Mouse (Mus musculus) thymus, adult 18-20 months (tissue): ENCODE measurements around the gene Ubr7.

ENCODE experiments used
- DNase-seq, 2 experiments: peaks; one replicate each; pipeline ENCODE4 v3.0.0; 2022; ENCODE audit warnings: mixed read lengths in 2 of 2

Ubr7 gene

GRCm38 (mm10) chr12:102743589-102744574 lies 13.9 kb upstream of the Ubr7 start, which contains the start of the genes Moap1 and Tmem251:
Moap1 (minus strand) TSS chr12:102743661.
Tmem251 (plus strand) TSS chr12:102743762.
- DNase-seq = peak; percentile 84 to 85

- no peak for DNase-seq
Observed at GRCm38 (mm10) chr12:102744839-102745238, 12.9 kb upstream of the Ubr7 start.

- no peak for DNase-seq
Observed at GRCm38 (mm10) chr12:102748256-102748655, 9.5 kb upstream of the Ubr7 start.

- no peak for DNase-seq
Observed at GRCm38 (mm10) chr12:102756304-102756703, 1.5 kb upstream of the Ubr7 start.

GRCm38 (mm10) chr12:102757055-102757688 lies 595 bp upstream of the Ubr7 start:
- no peak for DNase-seq

- no peak for DNase-seq
Observed at GRCm38 (mm10) chr12:102758403-102758756, 613 bp downstream of the Ubr7 start, which contains the start of gene Gm20604. Gm20604 (minus strand) TSS chr12:102758672.

- no peak for DNase-seq
Observed at GRCm38 (mm10) chr12:102758936-102759335, 1.2 kb downstream of the Ubr7 start.

- no peak for DNase-seq
Observed at GRCm38 (mm10) chr12:102761668-102762067, 3.9 kb downstream of the Ubr7 start.

- DNase-seq = no peak
Observed at GRCm38 (mm10) chr12:102763696-102764095, 5.9 kb downstream of the Ubr7 start.

GRCm38 (mm10) chr12:102769000-102769399 lies 11.2 kb downstream of the Ubr7 start:
- DNase-seq = no peak

- no peak for DNase-seq
Observed at GRCm38 (mm10) chr12:102771601-102772000, 13.8 kb downstream of the Ubr7 start.

- DNase-seq = no peak
Observed at GRCm38 (mm10) chr12:102772676-102773075, 14.9 kb downstream of the Ubr7 start.

GRCm38 (mm10) chr12:102776035-102776434 lies 18.3 kb downstream of the Ubr7 start:
- no peak for DNase-seq

GRCm38 (mm10) chr12:102778151-102778550 lies 20.4 kb downstream of the Ubr7 start:
- no peak for DNase-seq

- no peak for DNase-seq
Observed at GRCm38 (mm10) chr12:102779452-102779851, 21.7 kb downstream of the Ubr7 start.

GRCm38 (mm10) chr12:102782841-102783240 lies 25.1 kb downstream of the Ubr7 start:
- peak in 1 of 2 experiments; percentile 67 for DNase-seq

GRCm38 (mm10) chr12:102784899-102785592 lies 27.3 kb downstream of the Ubr7 start:
- DNase-seq = no peak

GRCm38 (mm10) chr12:102785593-102785985 lies 27.8 kb downstream of the Ubr7 start:
- DNase-seq = no peak

GRCm38 (mm10) chr12:102787927-102788326 lies 30.2 kb downstream of the Ubr7 start:
- DNase-seq = peak; percentile 60 to 80

GRCm38 (mm10) chr12:102799528-102799927 lies 41.8 kb downstream of the Ubr7 start:
- DNase-seq = no peak

- no peak for DNase-seq
Observed at GRCm38 (mm10) chr12:102814858-102815257, 57.1 kb downstream of the Ubr7 start.

- DNase-seq = no peak
Observed at GRCm38 (mm10) chr12:102826399-102826798, 68.6 kb downstream of the Ubr7 start.

- no peak for DNase-seq
Observed at GRCm38 (mm10) chr12:102827119-102827518, 69.4 kb downstream of the Ubr7 start.
